In genomic region chr19:5810103-5810839, GRCm38 (mm10) we compare ENCODE assay signal across 8 mouse cellular contexts. TPM values are rescaled to one million over a fixed set of nuclear protein-coding genes. Genes with fewer than 3 reads are reported as not detected.
DNase-seq lines count a peak whose midpoint lies in the region; ATAC-seq and TF ChIP-seq lines count a peak whose summit lies in the region.

No protein-coding gene starts in this region.

- peak overlapping the region; percentile 66 for H3K27ac ChIP-seq in testis, adult 2 months (ENCODE audit: control insufficient read depth, insufficient read depth, low read depth, low read length)
- peak overlapping the region; percentile 18; the same call in 1 of the 2 replicates for H3K27ac ChIP-seq in forebrain, embryonic 11.5 days (ENCODE audit: low read depth, low read length)
- H3K27ac ChIP-seq in intestine, embryonic 14.5 days (ENCODE audit: low read depth) = peak overlapping the region; percentile 89
- H3K27ac ChIP-seq in liver, embryonic 14.5 days = no peak overlapping the region
- H3K27ac ChIP-seq in neural tube, embryonic 13.5 days (replicated peaks) = peak overlapping the region; percentile 94

- DNase-seq in testis, postnatal 10 days (ENCODE audit: low spot score) = no peak
- no peak for DNase-seq in forebrain, embryonic 11.5 days (ENCODE audit: low spot score)
- DNase-seq in intestine, embryonic 14.5 days (ENCODE audit: low spot score) = peak; percentile 79
- DNase-seq in liver, embryonic 14.5 days (ENCODE audit: low read depth in 3 of 3, low spot score in 3 of 3) = no peak
- DNase-seq in ovary, postnatal 14 days (ENCODE audit: low spot score) = no peak
- DNase-seq in right cerebral cortex, postnatal 4 days = no peak

- H3K27me3 ChIP-seq in testis, adult 2 months (ENCODE audit: control insufficient read depth, insufficient read depth, low read length) = no peaks in the 10 kb centered on the region
- H3K27me3 ChIP-seq in forebrain, embryonic 11.5 days (ENCODE audit: control insufficient read depth, insufficient read depth, low read length) = no peaks in the 10 kb centered on the region
- H3K27me3 ChIP-seq in intestine, embryonic 14.5 days (replicated peaks; ENCODE audit: control insufficient read depth, insufficient read depth, low read length) = no peaks in the 10 kb centered on the region
- no peaks in the 10 kb centered on the region for H3K27me3 ChIP-seq in liver, embryonic 14.5 days (ENCODE audit: control insufficient read depth, insufficient read depth, low read length)
- no peaks in the 10 kb centered on the region for H3K27me3 ChIP-seq in neural tube, embryonic 13.5 days

- H3K4me3 ChIP-seq in testis, adult 2 months (ENCODE audit: control insufficient read depth, low read depth, low read length) = no peak overlapping the region
- H3K4me3 ChIP-seq in forebrain, embryonic 11.5 days (ENCODE audit: low read depth, low read length) = no peak overlapping the region
- H3K4me3 ChIP-seq in intestine, embryonic 14.5 days (ENCODE audit: low read depth, low read length) = no peak overlapping the region
- no peak overlapping the region for H3K4me3 ChIP-seq in liver, embryonic 14.5 days (ENCODE audit: insufficient read depth in 1 of 2, low read depth in 2 of 2, low read length in 2 of 2)
- no peak overlapping the region for H3K4me3 ChIP-seq in neural tube, embryonic 13.5 days

- H3K9ac ChIP-seq in forebrain, embryonic 11.5 days (ENCODE audit: low read length) = no peak overlapping the region
- H3K9ac ChIP-seq in intestine, embryonic 14.5 days (ENCODE audit: low read length) = peak overlapping the region; percentile 11; the same call in 1 of the 2 replicates
- no peak overlapping the region for H3K9ac ChIP-seq in liver, embryonic 14.5 days (replicated peaks)
- peak overlapping the region; percentile 52; the same call in 1 of the 2 replicates for H3K9ac ChIP-seq in neural tube, embryonic 13.5 days

- TF ChIP-seq POLR2A in testis, adult 2 months (IDR thresholded peaks at IDR 0.05; ENCODE audit: control insufficient read depth, low read depth, low read length) = no peak

- H3K9me3 ChIP-seq in forebrain, embryonic 11.5 days (ENCODE audit: control insufficient read depth, low read length) = no peaks in the 10 kb centered on the region
- H3K9me3 ChIP-seq in intestine, embryonic 14.5 days (ENCODE audit: control insufficient read depth, low read length) = no peaks in the 10 kb centered on the region
- no peaks in the 10 kb centered on the region for H3K9me3 ChIP-seq in liver, embryonic 14.5 days (ENCODE audit: control insufficient read depth, low read length)
- H3K9me3 ChIP-seq in neural tube, embryonic 13.5 days = no peaks in the 10 kb centered on the region

- H3K4me2 ChIP-seq in forebrain, embryonic 11.5 days (ENCODE audit: low read depth, low read length, severe bottlenecking) = no peak overlapping the region
- peak overlapping the region; percentile 20; the same call in 1 of the 2 replicates for H3K4me2 ChIP-seq in intestine, embryonic 14.5 days (ENCODE audit: low read length)
- no peak overlapping the region for H3K4me2 ChIP-seq in liver, embryonic 14.5 days (ENCODE audit: low read depth)
- H3K4me2 ChIP-seq in neural tube, embryonic 13.5 days = no peak overlapping the region

- peaks cover 26% of the 10 kb centered on the region for H3K4me1 ChIP-seq in testis, adult 2 months (ENCODE audit: control insufficient read depth, insufficient read depth, low read length)
- peaks cover 26% of the 10 kb centered on the region for H3K4me1 ChIP-seq in forebrain, embryonic 11.5 days (replicated peaks; ENCODE audit: control insufficient read depth, insufficient read depth, low read length)
- peaks cover 54% of the 10 kb centered on the region for H3K4me1 ChIP-seq in intestine, embryonic 14.5 days (replicated peaks; ENCODE audit: control insufficient read depth, insufficient read depth, low read length)
- peaks cover 19 to 38% of the 10 kb centered on the region in 2 experiments for H3K4me1 ChIP-seq in liver, embryonic 14.5 days (replicated peaks; ENCODE audit: control insufficient read depth in 2 of 2, insufficient read depth in 2 of 2, low read length in 1 of 2)
- peaks cover 65% of the 10 kb centered on the region for H3K4me1 ChIP-seq in neural tube, embryonic 13.5 days (replicated peaks)

- TF ChIP-seq EP300 in liver, embryonic 14.5 days (IDR thresholded peaks at IDR 0.05; ENCODE audit: low read depth) = no peak

- no peak for ATAC-seq in forebrain, embryonic 11.5 days (replicated peaks; ENCODE audit: low FRiP score)
- ATAC-seq in intestine, embryonic 14.5 days (replicated peaks; ENCODE audit: low FRiP score, low TSS enrichment, low read depth) = peak; percentile 59
- peak; percentile 22; the same call in 1 of the 2 replicates for ATAC-seq in liver, embryonic 14.5 days (ENCODE audit: insufficient read depth)
- no peak for ATAC-seq in neural tube, embryonic 13.5 days (ENCODE audit: low read depth)

- TF ChIP-seq CTCF in testis, adult 2 months (IDR thresholded peaks at IDR 0.05; ENCODE audit: control insufficient read depth, insufficient read depth, insufficient replicate concordance, low read depth, low read length) = no peak
- TF ChIP-seq CTCF in liver, embryonic 14.5 days (IDR thresholded peaks at IDR 0.05; ENCODE audit: low read depth) = no peak

- no peaks in the 10 kb centered on the region for H3K36me3 ChIP-seq in testis, adult 2 months (ENCODE audit: control insufficient read depth, insufficient read depth, low read length)
- H3K36me3 ChIP-seq in forebrain, embryonic 11.5 days (ENCODE audit: control insufficient read depth, insufficient read depth, low read length) = no peaks in the 10 kb centered on the region
- no peaks in the 10 kb centered on the region for H3K36me3 ChIP-seq in intestine, embryonic 14.5 days (ENCODE audit: control insufficient read depth, insufficient read depth, low read length)
- H3K36me3 ChIP-seq in liver, embryonic 14.5 days (replicated peaks; ENCODE audit: control insufficient read depth, insufficient read depth, low read depth) = no peaks in the 10 kb centered on the region
- no peaks in the 10 kb centered on the region for H3K36me3 ChIP-seq in neural tube, embryonic 13.5 days

- 61% methylated on average over 11 of the region's 11 CpGs for WGBS in forebrain, embryonic 11.5 days
- 25% methylated on average over 11 of the region's 11 CpGs for whole genome bisulfite sequencing in intestine, embryonic 14.5 days
- 52% methylated on average over 11 of the region's 11 CpGs for WGBS in liver, embryonic 14.5 days (ENCODE audit: insufficient replicate concordance)
- 45% methylated on average over 11 of the region's 11 CpGs for WGBS in neural tube, embryonic 13.5 days

RNA-seq across cellular contexts. Expression of gene Scyl1, which starts 39.1 kb away (rescaled TPM):
- polyA plus RNA-seq in testis, adult 2 months (2012; rRNA removed) = 43.1 and 46.7 TPM in 2 replicates
- polyA plus RNA-seq in forebrain, embryonic 11.5 days (2014; fragmentation: Nextera tagmentation; extraction: Ambion mirVana) = 65.2 and 66.3 TPM in 2 replicates
- polyA plus RNA-seq in intestine, embryonic 14.5 days (2014; fragmentation: Nextera tagmentation; extraction: Ambion mirVana) = 68.8 and 69.2 TPM in 2 replicates
- polyA plus RNA-seq in liver, embryonic 14.5 days (2012; rRNA removed) = 21.1 and 27.1 TPM in 2 replicates
- 15.8 and 18.6 TPM in 2 replicates for polyA plus RNA-seq in liver, embryonic 14.5 days (2014; fragmentation: Nextera tagmentation; extraction: Ambion mirVana)
- polyA plus RNA-seq in neural tube, embryonic 13.5 days (2015; fragmentation: Nextera tagmentation; extraction: Ambion mirVana) = 66.7 and 69.8 TPM in 2 replicates

Comparison
In these comparisons a context has a peak if more than half of its experiments do, and no peak if none do; other contexts are left out.
1. ATAC-seq: peak in intestine, embryonic 14.5 days (single experiment) and liver, embryonic 14.5 days (single experiment); none in forebrain, embryonic 11.5 days (single experiment) and neural tube, embryonic 13.5 days (single experiment).
2. H3K9ac ChIP-seq: peak in intestine, embryonic 14.5 days (single experiment) and neural tube, embryonic 13.5 days (single experiment); none in forebrain, embryonic 11.5 days (single experiment) and liver, embryonic 14.5 days (single experiment).